Mouse (Mus musculus) left cerebral cortex, adult 8-10 months (tissue): ENCODE results near the gene Trpm2. TPM values are rescaled to one million over a fixed set of nuclear protein-coding genes. Genes with fewer than 3 reads are reported as not detected.
"Not testable (repeated sequence)": the region's sequence is repeated elsewhere in the genome, so short reads cannot be mapped to it uniquely, and the experiment has no call there.

Source experiments
- DNase-seq, 2 experiments: peaks; one replicate each; pipeline ENCODE4 v3.0.0; 2022; ENCODE audit warnings: low spot score in 2 of 2
- total RNA-seq, 4 experiments: library from RNA; stranded (reverse); gene quantifications; 2 replicates each; pipeline ENCODE4 v1.2.4; 2022

Gene Trpm2
- total RNA-seq, 4 experiments from 2014 or later, result 49.9 to 64.9 (median 51.2) TPM

DNA sequence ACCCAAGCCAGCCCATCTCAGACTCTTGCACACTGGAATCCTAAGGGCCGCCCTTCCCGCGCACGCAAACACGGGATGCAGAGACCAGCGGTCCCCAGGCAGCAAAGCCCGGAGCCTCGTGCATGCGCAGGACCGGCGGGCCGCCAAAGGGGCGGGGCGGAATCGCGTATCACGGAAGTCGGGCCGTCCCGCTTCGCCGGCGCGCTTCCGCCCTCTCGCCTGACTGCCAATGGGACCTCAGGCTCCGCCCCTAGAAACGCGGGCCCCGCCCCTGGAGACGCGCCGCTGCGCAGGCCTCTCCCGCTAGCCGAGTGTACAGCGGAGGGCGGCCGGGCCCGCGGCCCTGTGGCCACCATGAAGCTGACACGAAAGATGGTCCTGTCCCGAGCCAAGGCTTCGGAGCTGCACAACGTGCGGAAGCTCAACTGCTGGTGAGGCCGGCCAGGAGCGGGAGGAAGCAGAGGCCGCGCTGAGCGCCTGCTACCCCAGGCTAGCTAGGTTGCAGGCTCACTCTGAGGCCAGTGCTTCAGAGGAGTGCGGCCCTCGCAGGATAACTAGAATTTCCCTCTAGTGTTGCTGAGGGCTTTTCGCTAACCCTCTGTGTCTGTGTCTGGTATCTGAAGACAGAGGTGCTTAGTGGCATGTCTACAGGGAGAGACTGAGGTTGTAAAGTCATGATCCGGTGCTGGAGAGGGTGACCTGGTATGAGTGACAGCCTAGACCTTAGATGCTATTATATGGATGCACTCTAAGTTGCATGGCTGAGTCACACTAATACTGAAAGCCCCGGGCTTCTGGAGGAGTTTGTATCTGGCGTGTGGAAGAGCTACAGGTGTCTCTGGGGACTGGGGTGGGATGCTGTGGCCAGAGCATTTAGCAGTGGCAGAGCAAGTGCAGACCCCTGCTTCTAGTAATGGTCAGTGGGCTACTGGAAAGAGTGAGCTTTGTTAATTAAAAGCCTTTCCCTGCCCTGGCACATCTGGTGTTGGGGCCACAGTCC, 8.3 kb upstream of the Trpm2 start, which contains the start of gene 1810043G02Rik:
Gene 1810043G02Rik (plus strand): TSS at position 174 of the 1,000 bp plus-strand sequence.
- peak; percentile 98 to 99 for DNase-seq

GRCm38 (mm10) chr10:77976458-77977150, 6.2 kb upstream of the Trpm2 start:
- no peak for DNase-seq

- no peak for DNase-seq
These were observed 5.3 kb upstream of the Trpm2 start for GRCm38 (mm10) chr10:77975653-77976052.

GRCm38 (mm10) chr10:77974811-77975210, 4.4 kb upstream of the Trpm2 start:
- no peak for DNase-seq

- no peak for DNase-seq
These were observed 4.0 kb upstream of the Trpm2 start for GRCm38 (mm10) chr10:77974323-77974722.

DNA sequence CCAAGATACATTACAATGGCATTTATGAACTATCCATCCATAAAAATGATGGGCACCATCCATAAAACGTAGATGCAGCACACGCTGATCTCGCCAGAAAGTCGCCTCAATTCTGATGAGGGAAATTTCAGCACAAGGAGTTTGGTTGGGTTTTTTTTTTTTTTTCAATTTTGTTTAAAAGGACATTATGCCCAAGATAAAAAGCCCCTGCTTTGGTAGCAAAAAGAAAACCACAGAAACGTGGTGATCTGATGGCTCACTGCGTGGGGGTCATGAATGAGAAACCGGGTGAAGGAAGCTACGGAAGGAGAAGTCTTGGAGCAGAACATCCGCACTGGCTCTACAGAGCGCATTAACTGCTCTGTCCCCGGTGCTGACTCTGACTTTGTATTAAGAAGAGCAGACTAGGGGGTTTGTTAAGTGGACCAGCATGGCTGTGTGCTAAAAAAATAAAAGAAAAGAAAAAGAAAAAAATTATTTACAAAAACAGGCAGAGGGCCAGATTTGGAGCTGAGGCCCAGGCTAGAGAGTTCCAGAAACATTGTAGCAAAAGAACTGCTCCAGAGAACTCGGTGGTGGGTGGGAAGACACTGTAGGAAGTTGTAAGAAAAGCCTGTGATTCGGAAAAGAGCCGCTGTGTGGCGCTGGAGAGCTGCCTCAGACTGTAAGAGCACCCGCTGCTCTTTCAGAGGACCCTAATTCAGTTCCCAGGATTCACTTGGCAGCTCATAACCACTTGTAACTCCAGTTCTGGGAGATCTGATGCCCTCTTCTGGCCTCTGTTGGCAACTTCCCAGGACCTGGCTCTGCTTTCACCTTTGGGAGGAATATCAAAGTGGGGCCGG, 1.6 kb upstream of the Trpm2 start:
- DNase-seq, result no peak

- no peak for DNase-seq
These were observed 828 bp upstream of the Trpm2 start for GRCm38 (mm10) chr10:77971191-77971590.

- DNase-seq, result no peak
These were observed 414 bp downstream of the Trpm2 start for GRCm38 (mm10) chr10:77969973-77970325.

DNA sequence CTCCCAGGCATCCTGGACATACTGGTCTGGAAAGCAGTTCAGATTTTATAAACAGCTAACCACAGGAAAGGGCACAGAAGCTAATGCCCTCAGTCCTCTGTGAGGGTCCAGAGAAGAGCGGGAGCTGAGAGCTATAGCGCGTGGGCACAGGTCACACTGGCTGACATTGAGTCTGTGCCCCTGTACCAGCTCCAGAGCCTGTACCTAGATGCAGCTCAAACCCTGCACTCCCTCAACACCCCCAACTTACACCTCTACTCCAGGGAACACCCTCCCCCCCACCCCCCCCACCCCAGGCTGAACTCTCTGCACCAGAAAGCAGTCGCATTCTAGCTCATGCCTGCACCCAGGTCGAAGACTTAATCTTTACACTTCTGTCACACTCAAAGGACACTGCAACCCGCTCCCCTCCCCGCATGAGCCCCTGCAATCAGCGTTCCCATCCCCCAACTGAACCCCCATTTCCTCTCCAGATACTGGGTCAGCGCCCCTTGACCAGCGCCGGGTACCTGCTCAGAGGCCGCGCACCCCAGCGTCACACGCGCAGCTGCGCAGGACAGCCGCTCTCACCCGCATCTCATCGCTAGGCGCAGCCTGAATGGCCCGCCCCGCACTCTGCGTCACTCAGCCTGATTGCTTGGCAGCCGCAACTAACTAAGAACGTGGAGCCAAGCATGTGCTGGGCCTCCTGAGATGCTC, 940 bp downstream of the Trpm2 start:
- DNase-seq, result peak; percentile 51 to 66

DNA sequence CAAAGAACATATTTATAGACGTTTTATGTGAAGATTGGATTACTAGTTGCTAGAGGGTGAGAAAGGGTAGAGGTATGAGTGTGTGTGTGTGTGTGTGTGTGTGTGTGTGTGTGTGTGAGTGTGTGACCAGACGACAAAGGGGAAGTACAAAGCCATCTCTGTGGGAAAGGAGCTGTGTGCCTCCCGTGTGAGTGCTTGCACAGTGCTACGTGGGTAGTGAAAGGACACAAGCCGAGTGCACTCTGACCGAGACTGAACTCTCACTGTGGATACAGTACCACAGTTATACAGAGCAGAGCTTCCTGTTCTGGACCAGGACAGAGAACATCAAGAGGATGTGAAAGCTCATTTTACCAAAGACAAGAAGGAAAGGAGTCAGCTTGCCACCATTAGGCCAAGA, 6.4 kb downstream of the Trpm2 start:
- peak in 1 of 2 experiments; percentile 10 for DNase-seq

GRCm38 (mm10) chr10:77962725-77963124, 7.6 kb downstream of the Trpm2 start:
- DNase-seq, result no peak

- not testable (repeated sequence) for DNase-seq
These were observed 19.9 kb downstream of the Trpm2 start for GRCm38 (mm10) chr10:77950468-77950867.

- no peak for DNase-seq
These were observed 30.7 kb downstream of the Trpm2 start for GRCm38 (mm10) chr10:77939685-77940084.

DNA sequence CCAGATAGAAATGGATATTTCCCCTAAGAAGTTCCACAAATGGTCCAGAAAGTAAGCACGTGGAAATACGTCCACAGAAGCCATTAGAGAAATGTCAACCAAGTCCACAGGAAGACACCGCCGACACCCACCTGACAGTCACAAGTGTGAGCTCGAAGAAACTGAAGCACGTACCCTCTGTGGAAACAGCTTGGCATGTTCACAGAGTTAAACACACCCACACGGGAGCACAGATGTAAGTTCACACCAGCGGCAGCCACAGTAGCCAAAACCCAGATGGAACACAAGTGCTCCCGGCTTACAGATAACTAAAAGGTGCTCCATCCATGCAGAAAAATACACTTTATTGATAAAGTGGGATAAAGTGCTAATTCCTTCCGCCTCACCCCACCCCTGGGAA, 43.0 kb downstream of the Trpm2 start:
- no peak for DNase-seq

DNA sequence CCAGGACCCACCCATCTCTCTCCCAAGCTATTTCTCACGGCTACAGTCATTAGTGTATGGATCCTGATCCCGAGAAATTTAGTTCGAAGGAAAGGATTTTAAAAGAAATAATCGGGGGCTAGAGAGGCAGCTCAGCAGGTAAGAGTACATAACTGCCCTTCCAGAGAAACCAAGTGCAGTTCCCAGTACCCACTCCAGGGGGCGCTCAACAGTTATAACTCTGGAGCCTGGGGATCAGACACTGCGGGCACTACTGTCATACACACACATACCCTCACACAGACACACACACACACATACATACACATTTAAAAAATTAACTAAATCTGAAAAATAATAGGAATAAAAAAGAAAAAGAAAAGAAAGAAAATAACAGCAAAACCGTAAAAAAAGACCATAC, 44.2 kb downstream of the Trpm2 start:
- DNase-seq, result peak in 1 of 2 experiments; percentile 52

DNA sequence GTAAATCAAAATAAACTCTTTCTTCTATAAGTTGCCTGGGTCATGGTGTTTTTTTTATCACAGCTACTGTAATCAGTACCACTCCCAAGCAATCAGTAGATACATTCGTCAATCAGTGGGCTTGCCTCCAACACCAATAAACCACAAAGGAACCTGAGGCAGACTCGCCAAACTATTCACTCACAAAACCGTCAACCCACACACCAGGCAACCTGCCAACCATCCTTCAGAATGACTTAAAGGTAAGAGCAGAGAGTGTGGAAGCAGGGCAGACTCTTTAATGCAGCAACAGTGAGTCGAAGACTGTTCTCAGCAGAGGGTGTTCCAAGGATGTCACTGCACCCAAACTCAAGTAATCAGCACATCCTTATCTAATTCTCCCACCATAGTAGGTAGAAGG, 47.7 kb downstream of the Trpm2 start:
- peak in 1 of 2 experiments; percentile 56 for DNase-seq

GRCm38 (mm10) chr10:77921009-77921408, 49.4 kb downstream of the Trpm2 start:
- no peak for DNase-seq

DNA sequence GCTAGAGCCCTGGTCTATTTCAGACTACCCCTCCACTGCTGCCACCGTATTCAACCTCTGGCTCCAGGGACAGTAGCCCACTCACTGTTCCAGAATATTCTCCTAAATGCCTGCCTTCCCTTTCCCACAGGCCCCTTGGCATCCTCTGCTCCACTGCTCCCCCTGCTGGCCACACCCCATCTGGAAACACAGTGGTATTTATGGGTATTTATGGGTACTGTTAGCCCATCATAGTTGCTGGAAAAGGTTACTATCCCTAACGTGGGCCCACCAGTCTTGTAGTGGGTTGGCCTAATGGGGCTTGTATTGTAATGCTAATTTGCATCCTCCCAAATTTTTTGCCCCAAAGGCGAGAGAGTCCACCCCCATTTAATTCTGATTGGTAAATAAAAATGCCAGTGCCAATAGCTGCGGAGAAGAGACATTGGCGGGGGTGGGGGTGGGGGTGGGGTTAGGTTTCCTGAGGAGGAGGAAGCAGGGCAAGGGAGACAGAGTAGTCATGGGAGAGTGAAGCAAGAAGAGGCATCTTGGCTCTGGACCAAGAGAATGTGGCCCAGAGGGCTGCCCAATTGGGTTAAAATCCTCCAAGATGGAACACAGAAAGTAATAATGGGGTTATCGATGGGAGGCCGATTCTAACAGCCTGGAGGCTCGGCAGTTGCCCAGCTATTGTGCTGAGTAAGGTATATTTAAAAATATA, 53.6 kb downstream of the Trpm2 start:
- DNase-seq, result peak in 1 of 2 experiments; percentile 58

DNA sequence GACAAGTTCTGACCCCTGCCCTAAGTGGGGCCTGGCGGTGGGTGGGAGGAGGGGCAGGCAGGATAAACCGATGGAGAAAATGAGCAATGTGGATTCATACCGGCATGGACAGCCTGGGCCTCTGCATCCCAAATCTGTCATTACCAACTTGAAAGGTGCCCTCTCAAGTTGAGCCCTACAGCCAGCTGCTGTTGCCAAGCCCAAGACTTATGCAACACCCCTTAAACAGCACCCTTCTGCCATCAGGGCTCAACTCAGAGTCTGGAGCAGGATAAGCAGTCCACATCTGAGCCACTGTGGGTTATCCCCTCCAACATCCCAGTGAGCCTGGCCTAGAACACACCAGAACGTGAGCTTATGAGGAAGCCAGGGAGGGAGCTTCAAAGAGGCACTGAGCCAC, 57.1 kb downstream of the Trpm2 start:
- no peak for DNase-seq

- no peak for DNase-seq
These were observed 57.8 kb downstream of the Trpm2 start for GRCm38 (mm10) chr10:77912605-77913004.
